Mouse (Mus musculus): ENCODE measurements around the gene Ank3.

DNA sequence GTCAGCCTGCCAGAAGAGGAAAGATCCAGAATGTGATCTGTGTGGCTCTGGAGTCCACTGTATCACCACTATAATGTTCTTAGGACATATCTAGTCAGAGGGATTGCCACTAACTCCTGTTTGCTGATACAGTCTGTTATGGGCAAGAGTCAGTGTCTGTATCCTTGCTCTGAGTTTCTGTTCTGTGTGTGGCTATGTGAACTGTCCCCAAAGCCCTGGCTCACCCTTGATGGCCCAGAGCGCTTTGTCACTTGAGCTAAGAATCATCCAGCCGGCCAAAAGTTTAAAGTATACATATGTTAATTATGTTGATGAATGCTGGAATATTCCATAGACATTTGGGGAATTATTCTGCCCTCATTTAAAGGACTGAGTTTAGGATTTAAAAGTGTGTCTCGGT is 202.9 kb downstream of the Ank3 start:
- no peak for TF ChIP-seq CTCF (IDR thresholded peaks at IDR 0.05)
- TF ChIP-seq EP300 (IDR thresholded peaks at IDR 0.05): no peak

All from lung, postnatal 0 days (tissue).